Mouse (Mus musculus): Measurements from ENCODE around the gene Olfr1389.
"Not testable (repeated sequence)": the region's sequence is repeated elsewhere in the genome, so short reads cannot be mapped to it uniquely, and the experiment has no call there.

Gene Olfr1389

DNA sequence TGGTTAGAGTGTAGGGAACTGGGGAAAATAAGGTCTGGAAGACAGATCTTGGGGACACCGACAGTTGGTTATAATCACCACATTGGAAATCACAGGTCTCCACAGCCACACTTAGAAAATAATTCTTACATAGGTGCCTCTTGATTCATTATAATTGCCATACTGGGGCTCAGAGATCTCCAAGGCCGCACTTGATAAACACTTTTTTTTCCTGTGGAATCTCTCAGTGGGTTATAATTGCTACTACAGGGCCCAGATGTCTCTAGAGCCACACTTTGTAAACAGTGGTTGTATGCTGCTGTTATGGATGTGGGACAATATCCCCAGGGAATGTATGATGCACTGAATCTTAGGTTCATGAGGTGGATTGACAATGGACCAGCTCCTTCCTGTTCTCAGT lies at the start of gene Olfr1389:
Olfr1389 (plus strand) TSS at position 301 of the 400 bp plus-strand sequence.
- no peak for DNase-seq (ENCODE audit: low read depth, low spot score)

DNA sequence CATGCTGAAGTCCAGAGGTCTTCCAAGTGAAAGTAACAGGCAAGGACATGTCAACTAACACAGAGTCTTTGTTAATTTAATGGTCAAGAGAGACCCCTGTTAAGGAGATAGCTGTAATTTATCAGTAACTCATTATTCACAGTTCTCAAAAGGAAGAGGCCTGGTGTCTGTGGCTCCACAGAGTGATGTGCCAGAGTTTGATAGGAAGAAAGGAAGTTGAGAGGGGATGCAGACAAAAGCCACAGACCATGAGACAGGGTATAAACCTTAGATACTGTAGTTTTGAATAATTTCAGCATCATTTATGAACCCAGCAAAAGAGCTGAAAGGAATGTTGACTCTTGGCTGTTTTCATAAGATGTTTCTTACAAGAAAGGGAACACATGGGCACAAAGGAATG lies 39.7 kb upstream of the Olfr1389 start:
- no peak for DNase-seq (ENCODE audit: low read depth, low spot score)

DNA sequence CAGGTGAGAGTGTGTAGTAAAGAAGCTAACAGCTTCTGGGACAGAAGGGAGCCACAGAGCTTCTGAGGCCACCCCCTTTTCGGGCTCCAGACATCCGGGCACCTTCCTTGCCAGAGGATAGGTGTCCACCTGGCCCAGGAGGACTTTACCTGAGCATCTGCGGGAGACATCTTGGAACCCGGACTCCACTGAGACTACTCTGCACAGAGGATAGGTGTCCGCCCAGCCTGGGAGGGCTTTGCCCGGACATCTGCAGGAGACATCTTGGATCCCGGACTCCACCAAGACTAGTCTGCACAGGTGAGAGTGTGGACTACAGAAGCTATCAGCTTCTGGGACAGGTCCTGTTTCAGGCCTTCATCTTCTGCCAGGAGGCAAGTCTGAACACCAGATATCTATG lies 36.7 kb upstream of the Olfr1389 start:
- not testable (repeated sequence) for DNase-seq (ENCODE audit: low read depth, low spot score)

DNA sequence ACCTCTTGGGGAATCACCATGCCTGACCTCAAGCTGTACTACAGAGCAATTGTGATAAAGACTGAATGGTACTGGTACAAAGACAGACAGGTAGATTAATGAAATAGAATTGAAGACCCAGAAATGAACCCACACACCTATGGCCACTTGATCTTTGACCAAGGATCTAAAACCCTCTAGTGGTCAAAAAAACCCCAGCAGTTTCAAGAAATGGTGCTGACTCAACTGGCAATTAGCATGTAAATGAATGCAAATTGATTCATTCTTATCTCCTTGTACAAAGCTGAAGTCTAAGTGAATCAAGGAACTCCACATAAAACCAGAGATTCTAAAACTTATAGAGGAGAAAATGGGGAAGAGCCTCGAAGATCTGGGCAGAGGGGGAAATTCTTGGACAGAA lies 30.2 kb upstream of the Olfr1389 start:
- not testable (repeated sequence) for DNase-seq (ENCODE audit: low read depth, low spot score)

DNA sequence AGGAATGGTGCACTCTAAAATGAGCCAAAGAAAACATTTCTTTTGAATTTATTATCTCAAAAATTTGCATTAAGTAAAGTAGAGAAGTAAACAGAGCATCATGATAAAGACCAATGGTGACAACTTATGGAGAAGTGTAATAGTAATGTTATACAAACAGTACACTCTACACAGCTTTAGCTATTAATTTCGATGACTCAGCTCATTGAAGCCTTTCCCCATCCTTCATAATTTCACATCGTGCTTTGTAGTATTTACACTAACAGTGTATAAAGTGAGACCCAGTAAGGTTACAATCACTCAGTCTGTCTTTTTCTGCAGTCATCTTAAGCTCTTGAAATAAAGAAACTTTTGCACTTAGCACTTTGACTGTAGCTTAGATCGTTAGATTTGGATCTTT lies 16.1 kb upstream of the Olfr1389 start:
- no peak for DNase-seq (ENCODE audit: low read depth, low spot score)

DNA sequence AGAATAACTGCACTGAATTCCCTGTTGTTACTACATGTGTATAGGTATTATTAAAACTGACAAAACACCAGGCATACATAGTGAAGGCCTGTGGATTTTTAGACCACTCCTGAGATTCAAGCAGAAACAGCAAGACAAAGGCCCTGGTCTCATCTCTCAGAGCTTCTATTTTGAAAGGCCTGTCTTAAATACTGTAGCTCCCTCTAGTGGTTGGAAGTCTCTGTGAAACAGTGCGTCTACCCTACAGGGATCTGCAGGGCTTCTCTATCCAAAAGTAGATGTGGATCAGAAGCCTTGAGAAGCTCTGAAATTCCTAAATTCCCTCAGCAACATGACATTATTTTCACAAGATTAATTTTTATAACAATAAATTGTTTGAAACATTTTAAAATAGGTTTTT lies 12.3 kb upstream of the Olfr1389 start:
- DNase-seq (ENCODE audit: low read depth, low spot score): peak; percentile 13

DNA sequence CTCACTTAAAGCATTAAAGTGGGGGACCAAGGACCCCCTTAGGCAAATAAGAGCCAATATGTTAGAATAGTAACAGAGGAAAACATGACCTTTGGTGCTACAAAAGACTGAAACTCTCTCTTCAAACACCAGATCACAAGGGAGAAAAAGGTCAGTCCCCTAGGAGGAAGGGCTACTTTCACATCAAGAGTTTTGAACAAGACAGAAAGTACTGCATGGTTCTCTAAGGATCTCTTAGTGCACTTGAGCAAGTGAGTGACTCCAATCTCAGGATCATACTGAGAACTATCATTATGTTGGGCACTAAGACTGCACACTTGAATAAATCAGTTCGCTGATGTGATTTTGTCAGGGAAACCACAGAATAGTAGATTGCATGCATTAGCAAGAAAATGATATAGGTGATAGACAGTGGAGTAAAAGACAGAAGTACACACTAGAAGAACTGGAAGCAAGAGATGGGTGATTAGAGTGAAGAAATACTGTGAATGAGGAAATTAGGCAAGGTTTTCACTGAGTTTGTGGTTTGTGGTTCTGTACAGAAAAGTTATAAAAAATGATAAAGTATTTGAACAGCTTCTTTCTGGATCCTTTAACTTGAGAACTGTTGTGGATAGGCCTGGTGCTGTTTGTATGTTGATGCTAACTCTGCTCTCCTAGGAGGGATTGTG lies 2.5 kb downstream of the Olfr1389 start:
- no peak for DNase-seq (ENCODE audit: low read depth, low spot score)

DNA sequence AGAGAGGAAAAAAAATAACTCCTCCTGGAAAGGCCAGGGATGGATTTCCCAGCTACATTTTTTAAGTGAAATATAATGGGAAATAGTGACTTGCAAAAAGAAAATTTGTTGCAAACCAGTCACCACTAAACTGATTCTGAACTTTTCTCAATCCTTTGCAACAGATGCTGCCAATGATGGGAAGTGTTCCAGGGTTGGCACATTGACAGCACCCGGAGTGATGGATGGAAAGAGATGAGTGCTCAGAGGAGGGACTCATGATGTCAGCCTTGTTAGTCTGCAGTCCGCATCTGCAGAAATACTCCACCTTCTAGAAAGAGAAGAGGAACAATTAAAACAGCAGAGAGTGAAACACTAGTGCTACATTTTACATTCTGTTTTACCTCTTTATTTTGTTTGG lies 6.8 kb downstream of the Olfr1389 start:
- no peak for DNase-seq (ENCODE audit: low read depth, low spot score)

DNA sequence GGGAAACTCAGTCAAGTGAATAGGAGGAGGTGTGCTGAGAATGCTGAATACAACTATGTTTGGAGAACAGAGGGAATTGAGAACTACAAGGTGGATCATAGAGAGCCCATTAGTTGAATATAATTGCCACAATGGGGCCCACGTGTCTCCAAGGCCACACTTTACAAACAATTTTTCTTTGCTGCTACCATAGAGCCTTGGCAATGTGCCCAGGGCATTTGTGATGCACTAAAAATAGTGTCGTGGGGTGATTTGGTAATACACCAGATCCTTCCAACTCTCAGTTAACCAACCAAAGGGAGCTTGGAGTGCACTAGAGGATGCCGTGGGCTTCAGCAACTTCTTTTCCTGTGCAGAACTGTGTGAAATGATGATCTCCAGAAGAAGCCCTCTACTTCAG lies 13.5 kb downstream of the Olfr1389 start, which contains the start of gene Olfr1388:
Olfr1388 (plus strand) TSS at position 214 of the 400 bp plus-strand sequence.
- DNase-seq (ENCODE audit: low read depth, low spot score): no peak

DNA sequence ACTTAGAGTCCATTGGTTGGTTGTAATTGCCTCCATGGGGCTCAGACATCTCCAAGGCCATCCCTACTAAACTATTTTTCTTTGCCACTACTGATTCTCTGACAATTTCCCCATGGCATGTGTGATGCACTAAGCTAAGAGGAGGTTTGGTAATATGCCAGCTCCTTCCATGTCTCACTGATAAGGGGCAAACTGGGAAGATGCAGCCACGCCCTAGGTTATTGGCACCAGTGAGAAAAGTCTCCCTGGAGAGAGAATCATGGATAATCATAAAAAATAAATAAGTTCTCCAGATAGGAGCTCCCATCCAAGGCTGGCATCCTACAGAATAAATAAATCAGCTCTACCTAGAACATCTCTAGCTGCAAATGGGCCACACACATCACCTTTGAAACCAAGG lies 32.2 kb downstream of the Olfr1389 start, which contains the start of gene Olfr1387:
Olfr1387 (plus strand) TSS at position 301 of the 400 bp plus-strand sequence.
- DNase-seq (ENCODE audit: low read depth, low spot score): no peak

DNA sequence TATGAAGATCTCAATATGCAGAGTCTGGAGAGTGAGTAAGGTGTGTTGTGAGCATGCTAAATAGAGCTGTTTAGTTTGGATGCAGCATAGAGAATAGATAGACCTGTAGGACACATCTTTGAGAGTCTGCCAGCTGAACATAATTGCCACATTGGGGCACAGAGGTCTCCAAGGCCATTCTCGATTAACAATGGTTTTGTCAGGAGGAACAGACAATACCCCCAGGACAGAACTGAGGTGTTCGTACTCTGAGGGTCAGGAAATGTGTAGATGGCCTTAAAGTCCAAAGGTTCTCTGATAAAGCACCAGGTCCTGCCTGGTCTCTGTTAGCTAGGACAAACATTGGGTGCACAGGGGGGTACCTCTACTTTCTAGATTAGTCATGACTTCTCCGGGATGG lies 41.9 kb downstream of the Olfr1389 start, which contains the start of gene Olfr1386:
Olfr1386 (plus strand) TSS at position 301 of the 400 bp plus-strand sequence.
- DNase-seq (ENCODE audit: low read depth, low spot score): not testable (repeated sequence)
